Mouse (Mus musculus): ENCODE results near the gene Brd4. TPM values are rescaled to one million over a fixed set of nuclear protein-coding genes. Genes with fewer than 3 reads are reported as not detected.

Gene Brd4
- total RNA-seq, 2 experiments from 2014 or later: 80.6 to 98.0 TPM

DNA sequence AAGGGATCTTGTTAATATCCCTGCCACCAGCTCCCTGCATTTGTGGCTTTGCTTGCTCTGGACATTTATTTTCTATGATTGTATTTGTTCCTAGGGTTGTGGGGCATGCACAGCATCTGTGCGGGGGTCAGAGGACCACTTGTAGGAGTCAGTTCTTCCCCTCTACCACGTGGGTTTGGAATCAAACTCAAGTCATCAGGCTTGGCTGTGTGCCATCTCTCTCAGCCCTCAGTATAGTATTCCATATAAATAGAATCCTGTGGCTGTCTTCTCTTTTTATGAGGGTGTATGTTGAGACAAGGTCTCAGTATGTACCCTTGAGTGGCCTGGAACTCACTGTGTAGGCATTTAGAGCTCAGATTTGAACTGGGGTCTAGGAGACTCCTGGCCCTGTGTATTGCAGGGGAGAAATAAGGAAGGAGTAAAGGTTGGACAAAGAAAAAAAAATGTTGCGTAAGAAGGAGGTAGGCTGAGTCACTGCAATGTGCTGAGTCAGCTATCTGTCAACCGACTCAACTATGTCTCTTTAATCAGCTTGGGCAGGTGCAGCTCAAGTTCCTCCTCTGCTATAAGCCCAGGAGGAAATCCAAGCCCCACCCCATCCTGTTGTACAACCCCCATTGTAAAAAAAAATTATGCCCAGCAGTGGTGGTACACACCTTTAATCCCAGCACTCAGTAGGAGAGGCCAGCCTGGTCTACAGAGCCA lies 114.8 kb downstream of the Brd4 start:
- DNase-seq: no peak

DNA sequence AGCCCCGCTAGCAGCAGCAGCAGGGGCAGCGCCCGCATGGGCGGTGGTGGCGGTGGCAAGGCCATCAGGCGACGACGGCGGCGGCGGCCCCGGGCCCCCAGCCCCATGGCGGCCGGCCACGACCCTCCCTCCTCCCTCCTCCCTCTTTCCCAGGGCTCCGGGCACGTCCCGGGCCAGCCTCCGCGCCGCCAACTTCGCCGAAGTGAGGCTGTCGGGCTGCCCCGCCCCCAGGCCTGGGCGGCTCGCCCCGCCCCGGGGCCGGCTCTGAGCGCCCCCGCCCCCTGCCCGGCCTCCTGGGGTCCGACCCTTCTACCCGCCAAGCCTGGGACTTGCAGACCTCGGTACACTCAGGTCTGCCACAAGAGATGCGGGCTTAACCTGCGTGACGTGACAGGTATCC lies 117.8 kb downstream of the Brd4 start, which contains the start of gene Notch3:
Gene Notch3 (minus strand): TSS at position 166 of the 400 bp plus-strand sequence.
- DNase-seq: peak; percentile 68

DNA sequence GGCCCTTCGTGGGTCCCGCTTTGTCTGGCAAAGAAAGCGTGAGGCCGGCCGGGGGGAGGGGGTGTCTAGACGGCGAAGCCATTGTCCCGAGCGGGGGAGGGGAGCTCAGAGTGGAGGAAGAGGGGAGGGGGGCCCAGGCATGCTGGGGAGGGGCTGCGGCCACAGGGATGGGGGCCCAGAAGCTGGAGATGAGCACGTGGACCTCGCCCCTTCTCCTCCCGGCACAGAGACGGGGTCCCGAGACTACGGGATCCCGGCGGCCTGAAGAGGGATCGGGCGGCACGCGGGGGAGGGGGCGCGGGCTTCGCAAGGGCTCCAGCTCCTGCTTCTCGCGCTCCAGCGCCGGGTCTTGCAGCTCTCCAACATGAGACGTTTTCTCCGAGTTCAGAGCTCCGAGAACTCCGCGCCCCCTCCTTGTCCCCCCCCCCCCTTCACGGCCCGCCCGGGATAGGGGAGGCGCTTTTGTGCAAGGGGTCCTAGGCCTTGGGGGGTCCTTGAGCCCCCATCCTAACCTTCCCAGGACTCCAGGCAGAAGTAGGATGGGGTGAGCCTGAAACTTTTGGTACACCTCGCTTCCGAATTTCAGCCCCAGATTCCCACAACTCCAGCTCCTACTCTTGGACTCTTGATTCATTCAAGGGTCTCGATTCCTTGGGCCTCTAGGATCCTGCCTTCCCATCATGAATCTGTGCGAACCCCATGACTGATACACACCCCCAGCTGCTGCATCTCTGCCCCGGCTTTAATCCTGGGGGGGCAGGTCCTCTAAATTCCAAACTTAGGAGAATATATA lies 118.5 kb downstream of the Brd4 start:
- DNase-seq: peak; percentile 70

DNA sequence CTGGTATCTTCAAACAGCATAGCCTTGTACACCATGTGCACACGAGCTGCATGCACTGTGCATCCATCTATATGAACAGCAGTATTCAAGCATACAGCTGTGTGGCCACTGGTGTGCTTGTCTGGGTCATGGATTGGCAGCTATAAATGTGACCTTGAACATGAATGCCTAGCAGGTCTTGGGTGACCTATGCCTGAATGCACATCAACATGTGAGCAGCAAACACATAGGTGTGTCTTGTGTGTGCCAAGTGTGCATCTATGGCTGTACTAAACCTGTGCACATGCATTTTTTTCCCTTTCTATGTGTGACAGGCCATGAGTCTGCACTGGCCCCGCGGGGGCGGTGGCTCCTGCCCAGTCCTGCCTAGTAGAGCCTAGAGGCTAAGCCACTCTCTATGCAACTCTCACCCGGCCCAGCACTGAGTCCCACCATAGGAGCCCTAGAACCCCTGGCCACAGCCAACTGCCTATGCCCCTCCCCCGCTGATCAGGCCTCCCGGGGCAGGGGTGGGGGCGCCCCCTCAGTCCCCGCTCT lies 119.2 kb downstream of the Brd4 start:
- DNase-seq: no peak

DNA sequence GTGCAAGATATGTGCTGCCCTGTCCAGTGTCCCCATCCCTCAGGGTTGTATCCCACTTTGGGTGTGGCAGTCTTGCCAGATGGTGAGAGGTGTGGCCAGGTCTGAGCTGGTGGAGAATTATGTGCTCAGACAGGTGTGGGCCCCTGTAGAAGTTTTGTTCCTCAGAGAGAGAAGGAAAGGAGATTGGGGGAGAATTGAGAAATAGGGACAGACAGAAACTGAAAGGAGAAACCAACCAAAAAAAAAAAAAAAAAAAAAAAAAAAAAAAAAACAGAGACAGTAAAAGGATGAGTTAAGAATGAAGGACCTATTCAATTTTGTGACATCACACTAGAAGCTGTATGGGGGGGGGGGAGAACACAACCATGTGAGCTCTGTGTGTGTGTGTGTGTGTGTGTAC lies 119.7 kb downstream of the Brd4 start:
- DNase-seq: no peak

DNA sequence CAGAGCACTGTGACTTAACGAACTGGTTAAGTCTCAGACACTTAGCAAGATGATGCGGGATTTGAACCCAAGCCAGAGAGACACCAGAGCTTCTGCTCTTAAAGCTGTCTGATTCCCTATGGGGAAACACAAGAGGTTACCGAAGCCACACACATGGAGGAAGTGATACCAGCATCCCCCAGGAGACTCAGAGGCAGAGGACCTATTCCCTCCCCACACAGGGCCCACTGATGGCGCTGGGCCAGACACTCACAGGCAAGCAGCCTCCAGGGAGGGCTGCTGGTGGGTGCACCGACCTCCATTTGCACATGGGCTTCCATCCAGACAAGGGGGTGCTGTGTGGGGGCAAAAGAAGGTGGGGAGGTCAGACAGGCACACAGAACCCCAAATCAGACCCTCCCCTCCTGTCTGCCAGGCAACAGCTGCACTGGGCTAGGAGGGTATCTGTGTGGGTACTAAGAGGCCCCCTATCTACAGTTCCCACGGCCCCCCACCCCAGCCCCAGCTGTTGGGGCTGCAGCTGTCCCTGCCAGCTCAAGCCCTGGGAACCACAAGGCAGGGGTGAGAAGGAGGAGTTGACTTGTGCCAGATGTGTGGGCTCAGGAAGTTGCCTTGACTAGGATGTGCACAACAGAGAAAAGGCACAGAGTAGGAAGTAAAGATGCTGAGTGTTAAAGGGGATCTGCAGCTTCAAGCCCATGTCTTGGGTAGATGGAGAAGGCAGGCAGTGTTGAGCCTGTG lies 120.4 kb downstream of the Brd4 start:
- DNase-seq: no peak

DNA sequence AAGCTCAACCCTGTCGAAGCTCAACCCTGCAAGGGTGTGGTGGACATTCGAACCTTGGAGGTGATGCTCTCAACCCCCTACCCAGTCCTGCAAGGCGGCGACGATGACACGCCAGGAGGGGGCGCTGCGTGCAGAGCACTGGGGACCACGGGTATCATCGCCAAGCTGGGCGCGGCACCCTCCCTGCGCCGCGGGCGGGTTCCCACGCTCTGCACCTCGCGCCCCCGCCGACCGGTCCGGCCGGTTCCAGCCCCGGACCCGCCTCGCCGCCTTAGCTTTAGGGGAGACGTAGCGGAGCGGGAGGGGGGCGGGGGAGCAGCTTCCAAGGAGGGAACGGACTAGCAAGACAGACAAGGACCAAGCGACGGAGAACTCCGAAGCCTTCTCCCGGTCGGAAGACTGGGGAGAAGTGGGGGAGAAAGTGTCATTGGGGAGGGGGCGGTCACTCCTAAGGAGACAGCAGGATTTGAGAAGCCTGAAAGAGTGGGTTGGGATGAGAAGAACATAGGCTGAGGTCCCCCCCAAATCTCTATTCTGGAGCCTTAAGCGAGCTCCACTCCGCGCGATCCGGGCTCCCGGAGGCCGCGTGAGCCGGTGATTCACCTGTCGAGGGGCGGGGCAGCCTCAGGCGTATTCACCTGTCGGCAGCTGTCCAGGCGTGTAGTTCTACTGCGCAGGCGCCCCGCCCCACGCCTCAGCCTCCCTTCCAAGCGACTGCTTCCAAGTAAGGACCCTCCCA lies 122.2 kb downstream of the Brd4 start:
- DNase-seq: peak; percentile 77

DNA sequence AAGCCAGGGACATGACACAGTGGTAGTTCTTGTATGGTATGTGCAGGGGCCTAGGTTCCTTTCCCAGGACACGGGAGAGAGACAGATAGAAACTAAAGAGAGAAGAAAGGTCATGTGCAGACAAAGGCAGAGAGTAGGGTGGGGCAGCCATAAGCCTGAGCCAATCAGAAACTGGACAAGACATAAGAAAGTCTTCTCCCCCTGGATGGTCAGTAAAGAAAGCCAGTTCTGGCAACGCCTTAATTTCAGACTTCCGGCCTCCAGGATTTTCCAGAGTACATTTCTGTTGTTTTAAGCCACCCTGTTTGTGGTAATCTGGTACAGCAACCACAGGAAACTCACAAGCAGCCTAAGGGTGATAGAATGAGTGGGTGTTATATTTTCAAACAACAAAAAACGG lies 123.6 kb downstream of the Brd4 start:
- no peak for DNase-seq

DNA sequence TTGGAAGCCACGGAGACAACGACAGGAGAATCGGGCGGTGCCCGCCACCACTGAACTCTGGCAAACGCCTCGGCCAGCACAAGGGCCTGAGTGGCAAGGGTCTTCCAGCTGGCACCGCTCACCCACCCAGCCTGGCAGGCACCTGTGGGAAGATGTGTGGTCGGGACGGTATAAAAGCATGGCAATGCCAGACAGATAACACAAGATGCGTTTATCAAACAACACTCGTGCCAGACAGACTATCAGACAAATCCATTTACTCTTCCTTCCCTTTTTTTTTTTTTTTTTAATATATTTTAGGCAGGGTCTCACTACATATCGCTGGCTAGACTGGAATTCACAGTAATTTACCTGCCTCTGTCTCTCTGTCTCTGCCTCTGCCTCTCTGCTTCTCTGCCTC lies 125.7 kb downstream of the Brd4 start:
- DNase-seq: no peak

DNA sequence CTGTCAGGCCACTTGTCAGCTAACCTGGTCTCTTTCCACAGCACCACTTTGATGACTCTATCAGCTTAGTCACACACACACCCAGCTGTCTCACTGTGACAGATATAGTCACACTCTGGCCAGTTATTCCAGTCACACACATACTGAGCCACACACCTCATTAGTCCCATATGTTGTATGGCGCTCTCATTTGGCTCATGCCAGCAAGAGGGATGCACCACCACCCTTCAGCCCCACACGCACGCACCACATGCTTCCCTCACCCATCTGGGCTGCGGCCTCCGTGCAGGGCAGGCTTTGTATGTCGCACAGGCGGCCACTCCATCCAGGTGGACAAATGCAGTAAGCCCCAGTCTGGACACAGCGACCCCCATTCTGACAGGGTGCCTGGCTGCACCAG lies 137.8 kb downstream of the Brd4 start:
- no peak for DNase-seq

Other genes starting within 250 kb of the Brd4 start
- 10 to 100 TPM; 15.5 to 21.7 TPM for gene Rrp1b, start 248.6 kb downstream of the Brd4 start, total RNA-seq (2021)
- gene Hsf2bp, start 248.4 kb downstream of the Brd4 start, total RNA-seq (2021): 1 to 10 TPM; 1.4 to 1.7 TPM
- 10 to 100 TPM; 24.9 to 31.7 TPM for gene Notch3, start 117.9 kb downstream of the Brd4 start, total RNA-seq (2021)
- gene Ephx3, start 95.2 kb downstream of the Brd4 start, total RNA-seq (2021): under 1 TPM in 1 of 2 experiments, not detected in 1; 0.42 TPM
- gene Akap8, start 36.5 kb upstream of the Brd4 start, total RNA-seq (2021): 10 to 100 TPM; 70.8 to 94.5 TPM
- gene Akap8l, start 65.9 kb upstream of the Brd4 start, total RNA-seq (2021): 100 to 1,000 TPM in 1 of 2 experiments, 10 to 100 TPM in 1; 61.0 to 112 TPM
- gene Wiz, start 104.7 kb upstream of the Brd4 start, total RNA-seq (2021): 10 to 100 TPM; 38.3 to 44.9 TPM
- gene Rasal3, start 118.9 kb upstream of the Brd4 start, total RNA-seq (2021): 1 to 10 TPM; 4.5 to 4.9 TPM
- gene Pglyrp2, start 139.4 kb upstream of the Brd4 start, total RNA-seq (2021): 10 to 100 TPM; 13.5 to 36.1 TPM
- under 1 TPM; 0.36 to 0.45 TPM for gene Cyp4f39, start 168.0 kb upstream of the Brd4 start, total RNA-seq (2021)
- 10 to 100 TPM in 1 of 2 experiments, 1 to 10 TPM in 1; 7.2 to 10.6 TPM for gene Cyp4f17, start 221.3 kb upstream of the Brd4 start, total RNA-seq (2021)